ENCODE assay signal across 7 mouse cellular contexts in genomic region chr5:114859253-114859652, GRCm38 (mm10). TPM values are rescaled to one million over a fixed set of nuclear protein-coding genes. Genes with fewer than 3 reads are reported as not detected.
DNase-seq lines count a peak whose midpoint lies in the region; ATAC-seq and TF ChIP-seq lines count a peak whose summit lies in the region.

No protein-coding gene starts in this region.

- H3K9ac ChIP-seq in intestine, postnatal 0 days (ENCODE audit: low read depth, low read length) = no peak overlapping the region
- no peak overlapping the region for H3K9ac ChIP-seq in midbrain, embryonic 14.5 days (replicated peaks; ENCODE audit: low read length)

- H3K27me3 ChIP-seq in intestine, postnatal 0 days (replicated peaks; ENCODE audit: control insufficient read depth, insufficient read depth, low read length) = peaks cover 14% of the 10 kb centered on the region
- H3K27me3 ChIP-seq in midbrain, embryonic 14.5 days (ENCODE audit: control insufficient read depth, insufficient read depth, low read length) = no peaks in the 10 kb centered on the region

- intact Hi-C loops in left cerebral cortex, postnatal 36 days (cut with DNase I) = no loop called here

- peak; percentile 89 for TF ChIP-seq CTCF in intestine, postnatal 0 days (IDR thresholded peaks at IDR 0.05; ENCODE audit: low read depth)

- H3K4me2 ChIP-seq in intestine, postnatal 0 days (replicated peaks; ENCODE audit: low read depth) = peak overlapping the region; percentile 47; the same call in 1 of the 2 replicates
- H3K4me2 ChIP-seq in midbrain, embryonic 14.5 days (ENCODE audit: low read length) = peak overlapping the region; percentile 49

- peak; percentile 23 for DNase-seq in adrenal gland, adult 8-10 months
- peak; percentile 88 for DNase-seq in embryo, embryonic 11 days
- DNase-seq in left cerebral cortex, postnatal 36 days (ENCODE audit: low spot score in 2 of 2) = peak; percentile 53 to 58
- DNase-seq in midbrain, embryonic 14.5 days = peak; percentile 95
- DNase-seq in spleen, adult 12 weeks (ENCODE audit: low spot score) = peak; percentile 41

- no peaks in the 10 kb centered on the region for H3K9me3 ChIP-seq in intestine, postnatal 0 days (ENCODE audit: control insufficient read depth)
- H3K9me3 ChIP-seq in midbrain, embryonic 14.5 days (ENCODE audit: control insufficient read depth, low read length) = no peaks in the 10 kb centered on the region

- WGBS in intestine, postnatal 0 days = 7% methylated on average over 18 of the region's 18 CpGs
- whole genome bisulfite sequencing in midbrain, embryonic 14.5 days = 5% methylated on average over 18 of the region's 18 CpGs

- H3K4me1 ChIP-seq in intestine, postnatal 0 days (replicated peaks; ENCODE audit: control insufficient read depth, insufficient read depth, low read length) = 0 out of 2 replicates have a peak, but pooled peaks cover 3% of the 10 kb centered on the region
- no peaks in the 10 kb centered on the region for H3K4me1 ChIP-seq in midbrain, embryonic 14.5 days (ENCODE audit: control insufficient read depth, insufficient read depth, low read length)

- no peaks in the 10 kb centered on the region for H3K36me3 ChIP-seq in intestine, postnatal 0 days (ENCODE audit: control insufficient read depth, insufficient read depth)
- no peaks in the 10 kb centered on the region for H3K36me3 ChIP-seq in midbrain, embryonic 14.5 days (ENCODE audit: control insufficient read depth, insufficient read depth, low read length)

- ATAC-seq in granulocyte monocyte progenitor cell, adult 5-6 weeks (replicated peaks; ENCODE audit: poor library complexity, severe bottlenecking) = peak; percentile 52; the same call in 1 of the 2 replicates
- ATAC-seq in intestine, postnatal 0 days = no peak
- no peak for ATAC-seq in midbrain, embryonic 14.5 days (ENCODE audit: low FRiP score, low TSS enrichment)

- H3K4me3 ChIP-seq in intestine, postnatal 0 days (ENCODE audit: low read depth, low read length) = no peak overlapping the region
- H3K4me3 ChIP-seq in midbrain, embryonic 14.5 days (replicated peaks; ENCODE audit: low read depth, low read length) = peak overlapping the region; percentile 11; the same call in 1 of the 2 replicates

- no peak overlapping the region for H3K27ac ChIP-seq in intestine, postnatal 0 days (ENCODE audit: low read depth, low read length)
- H3K27ac ChIP-seq in midbrain, embryonic 14.5 days (replicated peaks; ENCODE audit: low read depth, low read length) = no peak overlapping the region

RNA-seq across cellular contexts. Expression of gene Gm9936, which starts 0.8 kb away (rescaled TPM):
- total RNA-seq in adrenal gland, adult 8-10 months (2022) = not detected
- total RNA-seq in granulocyte monocyte progenitor cell, adult 5-6 weeks (2014; fragmentation: Nextera tagmentation) = not detected in 2 replicates
- total RNA-seq in granulocyte monocyte progenitor cell, adult 5-6 weeks (2017) = not detected in 2 replicates
- polyA plus RNA-seq in intestine, postnatal 0 days (2015; fragmentation: Nextera tagmentation; extraction: Ambion mirVana) = 0.08 TPM in 1 of 2 replicates, not detected in the other
- 1 to 10 TPM in 1 of 2 experiments, under 1 TPM in 1; 1.00 to 1.0 TPM for total RNA-seq in left cerebral cortex, postnatal 36 days (2021)
- 3.4 and 3.5 TPM in 2 replicates for polyA plus RNA-seq in midbrain, embryonic 14.5 days (2014; fragmentation: Nextera tagmentation; extraction: Ambion mirVana)

RNA-seq across cellular contexts. Expression of gene 4930519G04Rik, which starts 5.8 kb away (rescaled TPM):
- total RNA-seq in adrenal gland, adult 8-10 months (2022) = not detected
- 1.6 TPM in 1 of 2 replicates, not detected in the other for total RNA-seq in granulocyte monocyte progenitor cell, adult 5-6 weeks (2014; fragmentation: Nextera tagmentation)
- not detected in 2 replicates for total RNA-seq in granulocyte monocyte progenitor cell, adult 5-6 weeks (2017)
- polyA plus RNA-seq in intestine, postnatal 0 days (2015; fragmentation: Nextera tagmentation; extraction: Ambion mirVana) = not detected in 2 replicates
- not detected for total RNA-seq in left cerebral cortex, postnatal 36 days (2021)
- polyA plus RNA-seq in midbrain, embryonic 14.5 days (2014; fragmentation: Nextera tagmentation; extraction: Ambion mirVana) = not detected in 2 replicates

RNA-seq across cellular contexts. Expression of gene 1500011B03Rik, which starts 36.0 kb away (rescaled TPM):
- total RNA-seq in adrenal gland, adult 8-10 months (2022) = 10 to 100 TPM; 37.3 to 58.7 (median 43.6) TPM
- 44.4 and 76.8 TPM in 2 replicates for total RNA-seq in granulocyte monocyte progenitor cell, adult 5-6 weeks (2014; fragmentation: Nextera tagmentation)
- 44.0 and 57.4 TPM in 2 replicates for total RNA-seq in granulocyte monocyte progenitor cell, adult 5-6 weeks (2017)
- 59.0 and 60.5 TPM in 2 replicates for polyA plus RNA-seq in intestine, postnatal 0 days (2015; fragmentation: Nextera tagmentation; extraction: Ambion mirVana)
- 100 to 1,000 TPM; 169 to 176 TPM for total RNA-seq in left cerebral cortex, postnatal 36 days (2021)
- polyA plus RNA-seq in midbrain, embryonic 14.5 days (2014; fragmentation: Nextera tagmentation; extraction: Ambion mirVana) = 276 and 315 TPM in 2 replicates

RNA-seq across cellular contexts. Expression of gene Oasl2, which starts 37.5 kb away (rescaled TPM):
- 10 to 100 TPM; 12.0 to 16.8 (median 14.4) TPM for total RNA-seq in adrenal gland, adult 8-10 months (2022)
- total RNA-seq in granulocyte monocyte progenitor cell, adult 5-6 weeks (2014; fragmentation: Nextera tagmentation) = 6.7 and 10.4 TPM in 2 replicates
- total RNA-seq in granulocyte monocyte progenitor cell, adult 5-6 weeks (2017) = 4.7 and 7.6 TPM in 2 replicates
- 78.7 and 88.6 TPM in 2 replicates for polyA plus RNA-seq in intestine, postnatal 0 days (2015; fragmentation: Nextera tagmentation; extraction: Ambion mirVana)
- 1 to 10 TPM; 1.2 to 3.3 TPM for total RNA-seq in left cerebral cortex, postnatal 36 days (2021)
- 2.5 and 7.9 TPM in 2 replicates for polyA plus RNA-seq in midbrain, embryonic 14.5 days (2014; fragmentation: Nextera tagmentation; extraction: Ambion mirVana)

Comparison
In these comparisons a context has a peak if more than half of its experiments do, and no peak if none do; other contexts are left out.
1. DNase-seq: peak in every context shown above with its lines; median percentile 95 in midbrain, embryonic 14.5 days; 88 in embryo, embryonic 11 days; 56 in left cerebral cortex, postnatal 36 days; 41 in spleen, adult 12 weeks; 23 in adrenal gland, adult 8-10 months.